Mouse (Mus musculus) left cerebral cortex, postnatal 25 days (tissue): ENCODE results near the gene Ccdc142. TPM values are rescaled to one million over a fixed set of nuclear protein-coding genes. Genes with fewer than 3 reads are reported as not detected.

Experiments
- DNase-seq, 2 experiments: peaks; one replicate each; pipeline ENCODE4 v3.0.0; 2022; ENCODE audit warnings: low spot score in 2 of 2, mixed read lengths in 1 of 2
- intact Hi-C: fragments of 180-260 bp; cut with DNase I; formaldehyde crosslinking; loops from one replicate; pipeline ENCODE4 v1.15.1; 2025
- total RNA-seq, 2 experiments: library from RNA; stranded (reverse); gene quantifications; 2 replicates each; pipeline ENCODE4 v1.2.3; 2021

The Ccdc142 gene
- 1 to 10 TPM; 3.2 to 4.1 TPM for total RNA-seq

- intact Hi-C loops = loop anchor here (1.0 to 10.0 kb wide), 3 partner anchors 23 to 187 kb away; no protein-coding TSS in a partner anchor
- DNase-seq = peak; percentile 89 to 94
Measured at GRCm38 (mm10) chr6:83101316-83101687, at the start of gene Ccdc142, which contains the start of gene Gm42688. TSS of gene Ccdc142 (plus strand) at chr6:83101601. TSS of gene Gm42688 (plus strand) at chr6:83101617.

GRCm38 (mm10) chr6:83053136-83053960, 48.1 kb upstream of the Ccdc142 start:
- intact Hi-C loops = no loop called here
- peak; percentile 40 to 49 for DNase-seq

GRCm38 (mm10) chr6:83054074-83054851, 47.1 kb upstream of the Ccdc142 start, which contains the start of gene Aup1:
TSS of gene Aup1 (plus strand) at chr6:83054521.
- intact Hi-C loops = loop anchor here (1.0 kb wide), 3 partner anchors 24 to 57 kb away; no protein-coding TSS in a partner anchor

GRCm38 (mm10) chr6:83054871-83055431, 46.5 kb upstream of the Ccdc142 start, which contains the start of gene Htra2:
TSS of gene Htra2 (minus strand) at chr6:83055273.
- intact Hi-C loops = loop anchor here (1.0 kb wide), 3 partner anchors 23 to 58 kb away; no protein-coding TSS in a partner anchor
- DNase-seq = no peak

More at GRCm38 (mm10) chr6:83054074-83054851, 47.1 kb upstream of the Ccdc142 start, which contains the start of gene Aup1:
- peak; percentile 99 for DNase-seq

GRCm38 (mm10) chr6:83057790-83058189, 43.6 kb upstream of the Ccdc142 start, which contains the start of gene Dqx1:
TSS of gene Dqx1 (plus strand) at chr6:83057844.
- peak in 1 of 2 experiments; percentile 51 for DNase-seq
- intact Hi-C loops = no loop called here

DNA sequence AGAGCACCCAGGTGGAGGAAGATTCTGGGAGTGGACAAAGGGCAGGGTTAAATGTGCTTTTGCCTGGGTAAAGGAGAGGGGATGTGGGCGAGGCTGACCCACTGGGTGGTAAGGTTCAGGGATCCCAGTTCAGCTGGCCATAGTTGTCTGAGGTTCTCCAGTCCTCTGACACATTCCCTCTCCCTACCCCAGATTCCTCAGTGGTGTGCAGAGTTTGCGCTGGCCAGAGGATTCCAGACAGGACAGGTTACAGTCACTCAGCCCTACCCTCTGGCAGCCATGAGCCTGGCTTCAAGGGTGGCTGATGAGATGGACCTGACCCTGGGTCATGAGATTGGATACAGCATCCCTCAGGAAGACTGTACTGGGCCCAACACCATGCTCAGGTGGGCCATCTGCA, 42.7 kb upstream of the Ccdc142 start:
- no peak for DNase-seq
- intact Hi-C loops = no loop called here

GRCm38 (mm10) chr6:83065995-83066394, 35.4 kb upstream of the Ccdc142 start:
- DNase-seq = no peak
- intact Hi-C loops = no loop called here

- intact Hi-C loops = no loop called here
Measured at GRCm38 (mm10) chr6:83066441-83066840, 35.0 kb upstream of the Ccdc142 start.

DNA sequence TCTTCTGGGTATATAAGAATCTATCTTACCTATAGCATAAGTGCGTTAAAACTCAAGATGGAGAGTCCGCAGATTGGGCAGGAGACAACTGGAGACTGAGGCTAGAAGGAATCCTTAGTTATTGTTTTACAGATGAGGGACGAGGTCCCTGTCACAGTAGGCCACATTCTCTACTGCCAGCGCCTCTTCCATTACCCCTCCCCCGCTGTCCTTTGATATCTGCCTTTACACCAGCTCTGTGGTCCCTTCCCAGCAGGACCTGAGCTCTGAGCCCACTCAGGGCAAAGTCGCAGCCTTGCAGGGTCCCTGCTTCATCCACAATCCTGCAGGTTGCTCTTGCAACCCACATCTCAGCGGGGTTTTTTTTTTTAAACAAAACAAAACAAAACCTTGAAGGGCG, 33.2 kb upstream of the Ccdc142 start:
- no peak for DNase-seq
- intact Hi-C loops = no loop called here

More at GRCm38 (mm10) chr6:83066441-83066840, 35.0 kb upstream of the Ccdc142 start:
- no peak for DNase-seq

GRCm38 (mm10) chr6:83068706-83069487, 32.5 kb upstream of the Ccdc142 start:
- DNase-seq = no peak
- intact Hi-C loops = no loop called here

GRCm38 (mm10) chr6:83069488-83070246, 31.7 kb upstream of the Ccdc142 start:
- DNase-seq = no peak
- intact Hi-C loops = loop anchor here (10.0 kb wide), 1 partner anchor 645 kb away; the partner anchor contains the start of gene Vax2

GRCm38 (mm10) chr6:83070247-83070310, 31.3 kb upstream of the Ccdc142 start, which contains the start of gene Tlx2:
TSS of gene Tlx2 (minus strand) at chr6:83070293.
- DNase-seq = no peak

DNA sequence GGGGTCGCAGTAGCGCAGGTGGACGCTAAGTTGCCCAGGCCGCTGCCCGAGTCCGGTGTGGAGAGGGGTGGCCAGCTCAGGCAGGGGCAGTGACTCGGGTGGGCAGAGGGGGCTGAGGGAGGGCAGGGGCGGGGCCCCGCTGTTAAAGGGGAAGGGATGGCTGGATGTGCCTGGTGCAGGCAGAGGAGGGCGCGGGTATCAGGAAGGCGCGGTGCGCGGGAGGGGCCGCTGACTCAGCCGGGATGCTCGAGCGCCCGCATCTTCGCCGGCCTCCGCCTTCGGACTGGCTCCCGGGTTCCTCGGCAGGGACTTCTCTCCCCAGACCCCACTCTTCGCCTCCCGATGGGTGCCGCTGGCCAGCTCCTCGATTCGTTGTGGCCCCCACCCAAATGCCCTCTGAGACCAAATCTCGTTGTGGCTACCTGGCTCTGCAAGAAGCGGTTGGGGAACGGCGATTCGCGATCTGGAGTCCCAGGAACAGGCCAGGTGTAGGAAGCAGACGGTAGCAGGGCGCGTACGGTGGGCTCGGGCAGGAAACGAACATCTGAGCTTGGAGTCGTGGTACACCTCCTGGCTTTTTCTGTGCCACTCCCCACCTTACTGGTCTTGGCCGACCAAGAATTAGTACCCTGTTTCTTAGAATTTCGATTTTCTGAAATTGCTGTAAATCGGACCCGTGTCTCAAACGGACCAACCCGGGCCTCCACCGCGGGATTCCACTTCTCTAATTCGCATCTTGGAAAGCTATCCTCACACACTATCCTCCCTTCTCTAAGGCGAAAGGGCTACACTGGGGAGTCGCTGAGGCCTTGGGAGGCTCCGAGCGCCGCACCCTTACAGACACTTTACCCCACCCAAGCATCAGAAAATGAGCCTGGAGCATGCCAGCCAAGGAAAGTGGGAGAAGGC, 30.8 kb upstream of the Ccdc142 start:
- intact Hi-C loops = loop anchor here (10.0 kb wide), 1 partner anchor 644 kb away; the partner anchor contains the start of gene Vax2
- DNase-seq = peak; percentile 22 to 24

More at GRCm38 (mm10) chr6:83070247-83070310, 31.3 kb upstream of the Ccdc142 start, which contains the start of gene Tlx2:
- intact Hi-C loops = loop anchor here (10.0 kb wide), 1 partner anchor 645 kb away; the partner anchor contains the start of gene Vax2

GRCm38 (mm10) chr6:83071220-83071619, 30.2 kb upstream of the Ccdc142 start:
- intact Hi-C loops = loop anchor here (10.0 kb wide), 1 partner anchor 644 kb away; the partner anchor contains the start of gene Vax2
- DNase-seq = no peak

GRCm38 (mm10) chr6:83074979-83075378, 26.4 kb upstream of the Ccdc142 start:
- no peak for DNase-seq
- intact Hi-C loops = loop anchor here (10.0 kb wide), 1 partner anchor 640 kb away; the partner anchor contains the start of gene Vax2

DNA sequence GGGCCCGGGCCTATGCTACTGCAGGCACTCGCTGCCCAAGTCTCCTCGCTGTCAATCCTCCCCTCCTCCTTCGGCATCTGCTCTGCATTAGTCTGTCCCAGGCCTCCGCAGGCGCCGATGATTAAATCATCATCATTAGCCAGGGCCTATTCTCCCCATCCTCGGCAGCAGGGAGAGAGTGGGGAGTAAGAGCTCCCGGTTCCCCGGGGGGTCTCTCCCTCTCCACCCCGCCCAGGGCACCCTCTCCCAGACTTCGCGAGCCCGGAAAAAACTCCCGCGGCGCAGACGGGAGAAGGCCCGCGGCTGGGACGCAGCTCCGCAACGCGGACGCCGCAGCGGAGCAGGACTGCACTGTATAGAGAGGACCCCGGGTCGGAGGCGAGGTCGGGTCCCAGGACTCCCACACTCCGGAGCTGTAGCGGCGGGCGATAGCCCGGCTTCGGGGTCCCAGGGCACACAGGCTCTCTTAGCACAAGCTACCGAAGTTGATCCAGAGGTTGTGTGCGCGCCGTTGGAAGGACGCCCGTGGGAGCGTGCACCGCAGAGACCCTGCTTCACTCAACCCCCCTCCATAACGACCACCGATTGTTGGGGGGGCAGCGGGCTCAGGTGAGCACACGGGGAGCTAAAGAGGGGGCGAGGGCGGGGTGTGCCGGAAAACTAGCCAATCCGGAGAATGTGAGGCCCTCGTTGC, 23.6 kb upstream of the Ccdc142 start, which contains the start of gene Pcgf1:
Gene Pcgf1 (plus strand): TSS at position 240 of the 694 bp plus-strand sequence.
- peak; percentile 41 to 45 for DNase-seq
- intact Hi-C loops = loop anchor here (1.0 to 10.0 kb wide), 4 partner anchors 23 to 637 kb away; partner anchors contain the start of genes Aup1, Ccdc142, Gm42688 and Vax2
